Mouse (Mus musculus): ENCODE measurements around the gene Abcc10.

The Abcc10 gene

DNA sequence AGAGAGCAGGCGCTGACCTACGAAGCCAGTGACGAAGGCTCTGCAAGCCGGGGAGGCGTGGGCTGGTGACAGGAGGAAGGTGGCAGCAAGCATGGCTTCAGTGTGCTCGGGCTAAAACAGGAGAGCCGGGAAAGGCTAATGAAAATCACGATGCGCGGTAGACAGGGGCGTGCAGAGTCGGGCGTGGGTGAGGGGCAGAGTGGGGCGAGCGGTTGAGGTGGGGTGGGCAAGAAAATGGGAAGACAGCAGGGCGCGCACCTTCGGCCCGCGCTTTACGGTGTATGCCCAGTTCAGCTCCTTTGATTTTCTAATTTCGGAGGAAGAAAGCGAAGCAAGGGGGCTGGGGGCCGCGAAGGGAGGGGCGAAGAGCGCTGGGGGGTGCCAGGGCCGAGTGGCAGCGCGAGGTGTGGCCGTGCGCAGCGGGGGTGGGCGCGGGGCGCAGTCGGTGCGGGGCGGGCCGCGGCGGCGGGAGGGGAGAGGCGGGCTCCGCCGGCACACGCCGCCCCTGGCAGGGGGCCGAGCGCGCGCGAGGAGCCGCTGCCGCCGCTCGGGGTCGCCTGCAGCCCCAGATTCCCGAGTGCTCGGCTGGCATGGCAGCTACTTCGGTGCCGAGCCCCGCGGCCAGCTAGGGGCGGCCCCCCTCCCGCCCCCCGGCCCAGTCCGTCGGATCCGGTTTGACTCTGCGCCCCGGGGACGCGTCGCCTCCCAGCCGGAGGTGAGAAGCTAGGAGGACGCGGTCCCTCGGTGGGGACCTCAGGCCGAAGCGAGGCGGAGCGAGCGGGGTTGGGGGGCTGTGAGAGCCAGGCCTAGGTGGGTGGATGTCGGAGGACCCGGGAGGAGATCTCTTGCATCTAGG, 30.6 kb downstream of the Abcc10 start, which contains the start of gene Dlk2:
TSS of gene Dlk2 (plus strand) at position 58 of the 856 bp plus-strand sequence.
- in situ Hi-C loops (cut with MboI; ENCODE audit: low pct_unique_long_range_greater_than_20kb in 1 of 2, low sequenced_read_pairs in 2 of 2, unreplicated experiment in 1 of 2), result no loop called here

GRCm38 (mm10) chr17:46297028-46297363, 31.2 kb downstream of the Abcc10 start:
- in situ Hi-C loops (cut with MboI; ENCODE audit: low pct_unique_long_range_greater_than_20kb in 1 of 2, low sequenced_read_pairs in 2 of 2, unreplicated experiment in 1 of 2), result no loop called here

DNA sequence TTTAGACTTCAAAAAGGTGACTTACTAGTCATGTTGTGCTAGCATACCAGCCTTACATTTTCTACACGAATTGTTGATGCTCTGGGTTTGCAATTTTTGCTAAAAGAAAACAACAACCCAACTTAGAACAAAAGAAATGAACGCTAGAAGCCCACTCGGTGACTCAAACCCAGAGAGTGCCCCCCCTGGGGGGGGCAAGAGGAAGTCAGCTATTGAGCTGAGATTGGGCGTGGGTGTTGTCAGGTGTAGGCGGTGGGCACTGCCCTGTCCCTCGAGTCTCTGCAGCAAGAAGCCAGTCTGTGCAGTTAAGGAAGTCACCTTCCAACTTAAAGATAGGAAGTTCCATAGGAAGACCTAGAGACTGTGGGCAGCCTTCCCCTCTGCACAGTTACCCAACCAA, 31.6 kb downstream of the Abcc10 start:
- in situ Hi-C loops (cut with MboI; ENCODE audit: low pct_unique_long_range_greater_than_20kb in 1 of 2, low sequenced_read_pairs in 2 of 2, unreplicated experiment in 1 of 2), result no loop called here

DNA sequence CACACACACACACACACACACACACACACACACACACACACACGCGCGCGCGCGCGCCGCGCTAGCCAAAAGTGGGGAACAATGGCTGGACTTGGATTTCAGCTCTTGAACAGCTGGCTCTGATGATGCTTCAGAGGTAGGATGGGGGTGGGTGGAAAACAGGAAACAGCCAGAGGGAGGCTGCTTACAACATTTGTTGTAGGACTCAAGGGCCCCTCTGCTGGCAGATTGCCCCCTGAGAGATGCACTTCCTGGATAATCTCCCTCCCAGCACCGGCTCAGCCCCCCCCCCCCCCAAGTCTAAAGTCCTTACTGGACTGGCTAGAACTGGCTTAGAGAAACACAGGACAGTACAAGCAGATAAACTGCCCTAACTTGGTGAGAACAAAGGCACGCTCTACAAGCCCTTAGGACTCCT, 40.5 kb downstream of the Abcc10 start:
- in situ Hi-C loops (cut with MboI; ENCODE audit: low pct_unique_long_range_greater_than_20kb in 1 of 2, low sequenced_read_pairs in 2 of 2, unreplicated experiment in 1 of 2), result no loop called here

DNA sequence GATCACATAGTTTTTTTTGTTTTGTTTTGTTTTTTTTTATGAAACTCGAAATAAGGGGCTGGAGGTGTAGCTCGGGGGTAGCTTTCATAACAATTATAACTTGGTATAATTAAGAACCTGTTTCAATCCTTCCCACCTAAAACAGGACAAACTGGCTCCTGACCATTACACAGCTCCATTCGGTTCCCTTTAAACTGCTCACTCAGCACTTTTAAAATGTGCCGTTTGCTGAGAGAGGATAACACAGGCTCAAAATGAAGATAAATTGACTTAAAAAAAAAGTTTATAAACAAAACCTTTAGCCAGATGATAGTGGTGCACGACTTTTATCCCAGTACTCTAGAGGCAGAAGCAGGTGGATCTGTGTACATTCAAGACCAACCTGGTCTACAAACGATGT, 42.7 kb downstream of the Abcc10 start:
- in situ Hi-C loops (cut with MboI; ENCODE audit: low pct_unique_long_range_greater_than_20kb in 1 of 2, low sequenced_read_pairs in 2 of 2, unreplicated experiment in 1 of 2), result no loop called here

DNA sequence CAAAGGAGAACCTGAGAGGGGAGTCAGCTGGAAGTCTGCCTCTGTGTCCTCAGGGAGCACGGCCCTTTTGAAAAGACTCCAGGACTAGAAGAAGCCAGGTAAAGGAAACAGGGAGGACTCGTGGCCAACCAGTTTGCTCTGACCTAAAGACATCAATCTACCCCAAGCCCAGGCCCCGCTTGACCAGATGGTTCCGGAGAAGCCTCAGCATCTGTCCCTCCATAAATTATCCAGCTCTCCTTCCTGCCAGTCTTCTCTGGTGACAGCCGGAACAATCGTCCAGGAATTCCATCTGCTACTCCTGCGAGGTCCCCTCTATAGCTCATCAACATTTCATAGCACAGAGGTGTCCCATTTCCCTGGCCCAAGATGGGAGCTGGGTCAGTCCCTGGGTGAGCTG, 43.5 kb downstream of the Abcc10 start:
- in situ Hi-C loops (cut with MboI; ENCODE audit: low pct_unique_long_range_greater_than_20kb in 1 of 2, low sequenced_read_pairs in 2 of 2, unreplicated experiment in 1 of 2), result no loop called here

DNA sequence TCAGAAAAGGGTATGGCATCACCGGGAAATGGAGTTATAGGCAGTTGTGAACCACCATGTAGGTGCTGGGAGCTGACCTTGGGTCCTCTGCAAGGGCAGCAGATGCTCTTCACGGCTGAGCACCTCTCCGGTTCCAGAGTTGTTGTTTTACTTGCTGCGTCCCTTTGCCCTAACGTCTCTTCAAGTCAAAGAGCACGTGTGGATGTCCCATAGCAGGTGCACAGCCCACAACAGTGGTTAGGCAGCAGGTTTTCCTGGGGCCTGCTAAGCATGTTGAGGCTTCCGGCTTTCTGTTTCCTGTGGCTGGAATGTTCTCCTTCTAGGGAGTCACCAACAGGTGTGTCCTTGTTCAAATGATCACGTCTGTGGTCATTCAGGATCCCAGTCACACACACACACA, 44.2 kb downstream of the Abcc10 start:
- in situ Hi-C loops (cut with MboI; ENCODE audit: low pct_unique_long_range_greater_than_20kb in 1 of 2, low sequenced_read_pairs in 2 of 2, unreplicated experiment in 1 of 2), result no loop called here

- in situ Hi-C loops (cut with MboI; ENCODE audit: low pct_unique_long_range_greater_than_20kb in 1 of 2, low sequenced_read_pairs in 2 of 2, unreplicated experiment in 1 of 2), result no loop called here
Measured at GRCm38 (mm10) chr17:46283140-46283539, 45.0 kb downstream of the Abcc10 start.

- in situ Hi-C loops (cut with MboI; ENCODE audit: low pct_unique_long_range_greater_than_20kb in 1 of 2, low sequenced_read_pairs in 2 of 2, unreplicated experiment in 1 of 2), result no loop called here
Measured at GRCm38 (mm10) chr17:46282483-46283123, 45.5 kb downstream of the Abcc10 start, which contains the start of gene Tjap1. Gene Tjap1, minus strand, starts transcription at chr17:46283026.

- in situ Hi-C loops (cut with MboI; ENCODE audit: low pct_unique_long_range_greater_than_20kb in 1 of 2, low sequenced_read_pairs in 2 of 2, unreplicated experiment in 1 of 2), result no loop called here
Measured at GRCm38 (mm10) chr17:46278011-46278765, 50.0 kb downstream of the Abcc10 start.

GRCm38 (mm10) chr17:46277586-46277985, 50.6 kb downstream of the Abcc10 start:
- in situ Hi-C loops (cut with MboI; ENCODE audit: low pct_unique_long_range_greater_than_20kb in 1 of 2, low sequenced_read_pairs in 2 of 2, unreplicated experiment in 1 of 2), result no loop called here

- in situ Hi-C loops (cut with MboI; ENCODE audit: low pct_unique_long_range_greater_than_20kb in 1 of 2, low sequenced_read_pairs in 2 of 2, unreplicated experiment in 1 of 2), result no loop called here
Measured at GRCm38 (mm10) chr17:46275506-46275905, 52.6 kb downstream of the Abcc10 start.

- in situ Hi-C loops (cut with MboI; ENCODE audit: low pct_unique_long_range_greater_than_20kb in 1 of 2, low sequenced_read_pairs in 2 of 2, unreplicated experiment in 1 of 2), result no loop called here
Measured at GRCm38 (mm10) chr17:46275034-46275433, 53.1 kb downstream of the Abcc10 start.

GRCm38 (mm10) chr17:46274465-46274864, 53.7 kb downstream of the Abcc10 start:
- in situ Hi-C loops (cut with MboI; ENCODE audit: low pct_unique_long_range_greater_than_20kb in 1 of 2, low sequenced_read_pairs in 2 of 2, unreplicated experiment in 1 of 2), result no loop called here

GRCm38 (mm10) chr17:46273803-46274236, 54.3 kb downstream of the Abcc10 start:
- in situ Hi-C loops (cut with MboI; ENCODE audit: low pct_unique_long_range_greater_than_20kb in 1 of 2, low sequenced_read_pairs in 2 of 2, unreplicated experiment in 1 of 2), result no loop called here

GRCm38 (mm10) chr17:46272675-46273074, 55.5 kb downstream of the Abcc10 start:
- in situ Hi-C loops (cut with MboI; ENCODE audit: low pct_unique_long_range_greater_than_20kb in 1 of 2, low sequenced_read_pairs in 2 of 2, unreplicated experiment in 1 of 2), result no loop called here

GRCm38 (mm10) chr17:46272058-46272457, 56.1 kb downstream of the Abcc10 start:
- in situ Hi-C loops (cut with MboI; ENCODE audit: low pct_unique_long_range_greater_than_20kb in 1 of 2, low sequenced_read_pairs in 2 of 2, unreplicated experiment in 1 of 2), result no loop called here

DNA sequence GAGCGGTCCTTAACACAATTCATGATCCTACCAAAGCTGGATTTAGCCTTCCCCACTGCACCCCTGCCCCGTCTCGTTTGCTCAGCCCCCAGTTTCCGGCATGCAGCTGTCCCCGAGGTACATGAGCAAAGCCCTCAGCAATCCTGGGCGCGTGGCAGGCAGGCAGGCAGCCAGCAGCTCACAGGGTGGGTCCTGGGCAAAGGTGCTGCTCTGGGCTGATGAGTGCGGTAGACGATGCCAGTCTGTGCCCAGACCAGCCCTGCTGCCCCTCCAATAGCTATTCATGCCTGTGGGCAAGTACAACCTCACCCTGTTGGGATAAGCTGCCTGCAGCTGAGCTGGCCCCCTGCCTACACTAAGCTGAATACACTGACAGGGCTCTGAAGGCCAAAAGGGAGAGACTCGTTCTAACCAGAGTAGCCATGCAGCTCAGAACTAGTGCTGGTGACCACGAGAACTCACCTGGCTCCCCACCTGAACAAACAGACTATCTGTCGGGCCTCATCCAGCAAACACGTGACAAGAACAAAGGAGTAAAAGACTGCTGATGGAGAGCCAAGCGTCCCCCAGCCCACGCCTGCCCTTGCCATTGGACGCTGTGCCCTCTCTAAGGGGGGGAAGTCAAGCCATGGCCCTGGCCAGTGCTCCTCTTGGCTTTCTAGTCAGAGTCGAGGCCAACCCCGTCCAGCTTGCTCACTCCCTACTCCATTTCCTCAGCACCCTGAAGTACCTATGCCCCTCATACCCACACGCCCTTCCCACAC, 58.2 kb downstream of the Abcc10 start:
- in situ Hi-C loops (cut with MboI; ENCODE audit: low pct_unique_long_range_greater_than_20kb in 1 of 2, low sequenced_read_pairs in 2 of 2, unreplicated experiment in 1 of 2), result no loop called here
